Mouse (Mus musculus): ENCODE results near the gene Zfp593.
"Not testable (repeated sequence)": the region's sequence is repeated elsewhere in the genome, so short reads cannot be mapped to it uniquely, and the experiment has no call there.

Gene Zfp593

DNA sequence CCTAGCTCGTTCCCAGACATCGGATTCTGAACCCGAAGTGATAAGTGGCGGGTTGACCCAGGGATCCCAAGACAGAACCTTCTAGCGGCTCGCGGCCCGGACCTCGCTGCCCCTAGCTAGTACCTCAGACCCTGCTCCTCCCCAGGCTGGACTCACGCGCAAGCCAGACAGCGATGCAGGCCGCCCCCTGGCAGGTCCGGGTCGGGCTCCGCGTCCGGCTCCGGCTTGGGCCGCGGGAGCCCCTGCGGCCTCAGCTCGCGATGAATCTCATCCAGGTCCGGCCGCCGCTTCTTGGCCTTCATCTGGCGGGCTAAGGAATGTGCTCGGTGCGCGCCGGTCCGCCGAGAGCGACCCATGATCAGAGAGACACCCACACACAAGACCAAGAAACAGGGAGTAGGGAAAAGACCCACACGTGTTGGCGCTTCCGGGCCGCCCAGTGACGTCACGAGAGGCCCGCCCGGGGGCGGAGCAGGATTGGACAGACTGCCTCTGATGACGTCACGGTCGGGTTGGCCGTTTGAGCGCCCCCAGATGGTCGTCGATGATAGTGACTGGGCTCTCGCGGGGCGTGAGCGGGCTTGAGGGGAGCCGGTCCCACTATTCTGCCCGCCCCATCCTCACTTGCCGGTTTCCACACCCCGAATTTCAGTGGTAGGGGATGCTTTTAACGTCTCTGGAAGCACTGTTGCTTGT lies at the start of gene Zfp593:
TSS of gene Zfp593 (minus strand) at position 445 of the 696 bp plus-strand sequence.
- peak; percentile 88 for DNase-seq (ENCODE audit: low spot score)

DNA sequence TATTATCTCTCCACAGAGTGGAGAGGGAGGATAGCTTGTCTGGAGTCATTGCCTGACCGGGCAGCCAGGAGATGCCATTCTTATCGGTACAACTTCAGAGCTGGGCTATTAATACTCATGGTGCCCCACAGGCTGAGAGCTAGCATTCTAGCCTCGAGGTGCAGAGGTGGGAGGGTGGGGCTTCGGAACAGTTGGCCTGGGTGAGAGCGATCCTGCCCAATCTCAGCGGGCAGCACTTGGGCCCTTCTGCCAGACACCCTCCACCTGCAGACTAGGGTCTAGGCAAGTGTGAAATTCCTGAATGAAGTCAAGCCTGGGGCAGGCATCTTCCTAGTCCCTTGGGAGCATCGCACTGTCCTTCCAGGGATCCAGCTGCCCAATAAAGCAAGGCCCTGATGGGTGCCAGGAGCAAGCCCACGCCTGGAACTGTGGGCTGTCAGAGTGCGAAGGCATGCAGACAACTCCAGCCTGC lies 48.3 kb upstream of the Zfp593 start:
- DNase-seq (ENCODE audit: low spot score) = no peak

- DNase-seq (ENCODE audit: low spot score) = no peak
These were observed 47.8 kb upstream of the Zfp593 start for GRCm38 (mm10) chr4:134293061-134293691.

DNA sequence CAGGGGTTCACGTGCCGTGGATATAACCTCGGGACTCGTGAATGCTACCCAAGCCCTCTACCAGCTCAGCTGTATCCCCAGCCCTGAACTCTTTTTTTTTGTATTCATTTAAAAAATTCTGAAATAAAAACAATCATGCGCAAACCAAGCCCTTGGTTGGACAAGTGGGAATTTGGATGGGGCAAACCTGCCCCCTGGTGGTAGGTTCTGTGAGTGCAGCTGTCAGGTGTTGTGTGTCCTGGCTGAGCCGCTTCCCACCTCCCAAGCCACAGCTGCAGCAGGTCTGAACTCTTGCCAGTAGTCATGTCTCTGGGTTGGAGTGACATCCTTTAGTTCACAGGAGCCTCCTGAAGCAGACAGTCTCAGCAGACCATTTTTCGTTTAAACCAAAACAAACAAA lies 46.7 kb upstream of the Zfp593 start:
- DNase-seq (ENCODE audit: low spot score) = peak; percentile 46

DNA sequence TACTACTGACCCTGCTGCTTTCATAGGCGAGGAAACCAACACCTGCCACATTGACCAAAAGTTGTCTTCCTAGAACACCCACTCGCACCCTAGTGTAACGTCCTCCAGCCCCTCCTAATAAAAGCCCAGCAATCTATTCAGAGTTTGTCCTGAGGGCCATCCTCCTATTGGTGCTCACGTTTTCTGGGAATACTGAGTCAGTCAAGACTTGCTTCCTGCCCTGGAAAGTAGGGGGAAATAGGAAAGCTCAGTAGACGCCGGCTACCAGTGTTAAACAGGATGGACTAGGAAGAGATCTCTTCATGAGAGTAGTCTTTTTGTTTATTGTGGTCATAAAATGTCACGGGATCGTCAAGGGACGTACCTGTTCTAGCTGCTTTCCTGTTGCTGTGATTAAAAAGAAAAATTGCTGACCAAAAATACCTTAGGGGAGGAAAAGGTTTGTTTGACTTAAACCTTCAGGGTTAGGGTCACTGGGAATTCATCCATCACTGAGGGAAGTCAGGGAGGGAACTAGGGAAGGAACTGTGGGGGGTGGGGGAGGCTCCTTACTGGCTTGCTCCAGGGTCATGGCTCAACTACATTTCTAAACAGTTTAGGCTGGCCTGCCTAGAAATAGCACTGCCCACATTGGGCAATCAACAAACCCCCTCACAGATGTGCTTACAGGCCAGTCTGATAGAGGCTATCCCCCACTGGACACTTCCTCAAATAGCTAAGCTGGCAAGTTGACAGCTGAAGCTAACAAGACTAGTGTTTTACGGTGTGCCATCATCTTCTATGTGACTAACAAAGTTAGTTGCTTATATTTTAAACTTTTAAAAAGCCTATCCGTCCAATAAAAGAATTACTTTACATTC lies 43.2 kb upstream of the Zfp593 start:
- no peak for DNase-seq (ENCODE audit: low spot score)

DNA sequence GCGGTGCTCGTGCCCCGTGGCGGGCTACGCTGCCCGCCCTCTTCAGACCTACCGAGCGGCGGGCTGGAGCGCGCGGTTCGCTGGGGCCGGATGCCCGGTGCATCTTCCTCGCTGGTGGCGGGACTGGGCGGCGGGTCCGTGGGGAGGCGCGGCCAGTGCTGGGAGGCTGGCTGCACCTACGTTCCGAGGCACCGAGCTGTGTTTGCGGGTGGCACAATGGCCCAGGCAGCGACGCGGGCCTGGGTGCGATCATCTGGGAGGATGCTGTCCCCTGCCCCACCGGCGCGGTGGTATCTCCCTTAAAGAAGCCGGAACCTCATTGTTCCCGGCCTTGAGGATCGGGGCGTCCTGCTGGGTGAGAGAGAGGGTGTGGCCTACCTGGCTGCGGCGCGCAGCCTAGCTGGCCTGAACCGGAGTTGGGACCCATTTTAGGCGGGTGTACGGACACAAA lies 42.2 kb upstream of the Zfp593 start, which contains the start of gene Pdik1l:
TSS of gene Pdik1l (minus strand) at position 321 of the 451 bp plus-strand sequence.
- DNase-seq (ENCODE audit: low spot score) = peak; percentile 18

DNA sequence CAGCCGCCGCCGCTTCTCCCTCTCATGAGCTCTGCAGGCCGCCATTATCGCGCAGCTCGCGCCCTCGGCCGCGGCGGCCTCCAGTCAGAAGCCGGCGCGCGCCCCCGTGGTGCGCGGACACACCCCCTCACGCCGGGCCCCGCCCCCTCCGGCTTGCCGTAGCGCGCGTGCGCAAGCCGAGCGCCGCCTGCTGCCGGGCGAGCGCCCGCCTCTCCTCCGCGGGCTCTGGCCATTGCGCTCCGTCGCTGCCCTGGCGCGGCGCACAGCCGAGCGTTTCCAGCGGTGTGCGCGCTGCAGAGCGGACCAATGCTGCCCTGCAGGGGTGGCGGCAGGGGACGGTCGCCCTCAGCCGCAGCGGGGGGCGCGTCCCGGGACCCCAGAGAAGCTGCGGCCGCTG lies 41.8 kb upstream of the Zfp593 start:
- DNase-seq (ENCODE audit: low spot score) = peak; percentile 73

DNA sequence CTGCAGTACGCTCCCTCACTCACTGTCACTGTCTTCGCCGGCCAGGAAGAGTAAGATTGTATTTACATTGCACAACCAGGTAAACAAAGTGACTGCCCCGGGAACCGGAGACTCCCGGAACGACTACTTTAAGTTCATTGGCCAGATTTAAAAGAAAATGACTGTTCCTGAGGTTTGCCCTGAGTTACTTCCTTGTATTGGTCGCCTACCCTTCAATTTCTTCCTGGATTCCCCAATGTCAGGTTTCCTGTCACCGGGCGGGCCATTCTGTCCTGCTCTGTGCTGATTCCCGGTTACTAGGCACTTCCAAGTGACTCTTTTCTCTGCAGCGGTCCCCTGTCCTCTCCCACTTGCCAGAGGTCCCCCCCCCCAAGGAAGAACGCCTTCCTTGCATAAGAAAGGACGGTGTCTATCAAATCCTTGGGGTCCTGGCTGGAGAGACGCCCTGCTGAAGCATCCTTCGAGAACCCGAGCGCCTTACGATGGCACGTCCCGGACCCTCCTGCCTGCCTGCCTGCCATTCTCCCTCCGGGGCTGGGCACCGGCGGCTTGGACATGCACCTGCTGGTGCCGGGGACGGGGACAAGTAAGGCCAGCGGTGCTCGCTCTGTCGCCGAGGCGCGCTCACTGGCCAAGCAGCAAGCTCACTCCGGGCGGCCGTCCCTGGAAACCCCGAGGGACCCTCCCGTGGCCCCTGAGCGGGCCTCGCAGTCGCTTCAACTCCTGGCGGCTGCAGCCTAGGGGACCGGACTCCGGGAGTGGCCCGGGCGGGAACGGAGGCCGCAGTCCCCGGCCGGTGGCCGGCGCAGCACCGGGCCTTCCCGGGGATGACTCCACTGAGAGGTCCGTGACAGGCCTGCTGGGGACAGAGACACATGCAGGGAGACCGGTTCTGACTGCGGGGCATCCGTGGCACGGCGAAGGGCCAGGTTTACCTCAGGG lies 41.1 kb upstream of the Zfp593 start:
- DNase-seq (ENCODE audit: low spot score) = no peak

DNA sequence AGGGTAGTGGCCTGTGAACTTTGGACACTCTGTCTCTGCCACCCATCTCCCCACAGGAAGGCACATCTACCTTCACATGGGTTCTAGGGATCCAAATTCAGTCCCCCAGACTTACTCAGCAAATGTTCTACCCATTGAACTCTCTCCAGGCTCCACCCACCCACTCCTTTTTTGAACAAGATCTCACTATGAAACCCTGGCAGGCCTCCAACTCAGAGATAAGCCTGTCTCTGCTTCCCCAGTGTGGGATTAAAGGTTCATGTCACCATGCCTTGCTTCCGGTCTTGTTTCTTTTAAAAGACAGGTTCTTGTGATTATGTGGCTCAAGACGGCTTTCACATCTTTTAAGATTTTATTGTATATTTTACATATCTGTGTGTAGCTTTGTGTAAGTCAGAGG lies 39.5 kb upstream of the Zfp593 start:
- no peak for DNase-seq (ENCODE audit: low spot score)

- no peak for DNase-seq (ENCODE audit: low spot score)
These were observed 28.3 kb upstream of the Zfp593 start for GRCm38 (mm10) chr4:134273417-134274345.

DNA sequence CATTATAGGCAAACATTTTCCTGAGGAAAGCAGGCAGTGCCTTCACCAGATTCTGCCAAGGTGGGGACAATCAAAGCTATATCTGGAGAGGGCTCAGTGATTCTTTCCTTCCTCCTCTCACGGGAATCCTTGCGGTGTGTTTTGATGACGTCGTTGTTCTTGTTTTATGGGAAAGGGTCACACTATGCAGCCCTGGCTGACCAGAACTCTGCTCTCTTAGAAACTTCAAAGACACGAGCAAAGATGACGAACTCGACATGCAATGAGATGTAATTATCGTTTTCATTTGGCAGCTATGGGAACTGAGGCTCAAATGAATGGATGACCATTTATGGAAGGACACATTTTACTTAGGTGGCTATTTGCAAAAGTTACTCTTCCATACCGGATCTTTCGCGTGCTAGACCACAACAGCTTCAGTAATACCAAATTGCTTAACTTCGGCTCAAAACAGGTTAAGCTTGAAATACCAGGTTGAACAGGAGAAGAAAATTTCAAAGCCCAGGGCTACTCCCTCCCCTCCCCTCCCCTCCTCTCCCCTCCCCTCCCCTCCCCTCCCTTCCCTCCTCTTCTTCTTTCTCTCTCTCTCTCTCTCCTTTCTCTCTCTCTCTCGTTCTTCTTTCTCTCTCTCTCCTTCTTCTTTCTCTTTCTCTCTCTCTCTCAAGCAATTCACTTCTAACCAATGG lies 27.5 kb upstream of the Zfp593 start:
- no peak for DNase-seq (ENCODE audit: low spot score)

GRCm38 (mm10) chr4:134271979-134272378 lies 26.6 kb upstream of the Zfp593 start:
- DNase-seq (ENCODE audit: low spot score) = no peak

DNA sequence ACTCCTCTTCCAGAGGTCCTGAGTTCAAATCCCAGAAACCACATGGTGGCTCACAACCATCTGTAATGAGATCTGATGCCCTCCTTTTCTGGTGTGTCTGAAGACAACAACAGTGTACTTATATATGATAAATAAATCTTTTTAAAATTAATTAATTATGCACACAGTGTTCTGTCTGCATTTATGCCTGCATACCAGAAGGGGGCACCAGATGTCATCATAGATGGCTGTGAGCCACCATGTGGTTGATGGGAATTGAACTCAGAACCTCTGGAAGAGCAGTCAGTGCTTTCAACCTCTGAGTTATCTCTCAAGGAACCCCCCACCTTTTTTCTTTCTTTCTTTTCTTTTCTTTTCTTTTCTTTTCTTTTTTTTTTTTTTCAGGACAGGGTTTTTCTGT lies 24.2 kb upstream of the Zfp593 start:
- not testable (repeated sequence) for DNase-seq (ENCODE audit: low spot score)

- DNase-seq (ENCODE audit: low spot score) = no peak
These were observed 22.8 kb upstream of the Zfp593 start for GRCm38 (mm10) chr4:134268102-134268655.

DNA sequence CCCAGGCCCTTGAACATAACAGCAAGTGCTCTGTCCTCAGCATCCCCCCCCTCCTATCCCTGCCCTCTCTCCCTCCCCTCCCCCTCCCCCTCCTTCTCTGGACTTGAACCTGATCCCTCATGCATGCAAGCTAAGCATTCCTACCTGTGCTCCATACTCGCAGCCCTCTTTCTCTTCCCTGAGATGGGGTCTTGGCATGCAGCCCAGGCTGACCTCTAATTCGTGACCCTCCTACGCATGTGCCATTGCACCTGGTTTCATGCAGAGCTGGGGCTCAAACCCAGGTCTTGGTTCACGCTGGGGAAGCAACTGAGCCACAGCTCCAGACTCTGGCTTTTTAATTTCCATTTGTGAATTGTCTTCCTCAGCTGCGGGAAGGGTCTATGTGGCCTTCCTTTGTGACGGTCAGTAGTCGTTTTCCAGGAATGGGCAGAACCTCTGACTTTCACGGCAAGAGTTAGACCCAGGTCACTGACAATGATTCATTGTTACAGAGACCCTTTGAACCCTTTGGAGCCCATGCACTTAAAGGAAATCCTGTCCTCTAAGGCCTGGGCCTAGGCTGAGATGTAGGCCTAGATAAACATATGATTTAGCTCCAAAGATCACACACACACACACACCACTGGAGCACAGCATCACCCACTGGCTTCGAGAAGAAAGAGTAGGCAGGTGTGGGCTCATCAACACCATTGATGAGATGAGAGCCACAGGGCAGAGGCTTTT lies 20.6 kb upstream of the Zfp593 start:
- DNase-seq (ENCODE audit: low spot score) = no peak

DNA sequence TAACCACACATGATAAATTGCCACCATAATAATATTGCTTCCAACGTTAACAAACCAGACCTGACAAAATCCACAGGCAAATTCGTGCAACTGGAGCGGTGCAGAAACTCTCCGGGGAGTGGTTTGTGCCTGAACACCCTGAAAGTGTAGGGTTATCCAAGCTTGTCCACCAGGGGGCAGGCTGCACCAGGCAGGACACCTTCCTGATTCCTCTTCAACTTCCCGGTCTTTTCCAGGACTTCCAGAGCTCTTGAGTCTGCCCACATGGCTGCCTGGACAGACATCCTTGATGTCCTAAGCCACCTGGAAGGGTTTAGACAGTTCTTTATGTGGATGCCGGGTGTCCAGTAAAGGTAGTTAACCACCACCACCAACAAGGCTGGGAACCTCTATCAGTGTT lies 17.8 kb upstream of the Zfp593 start:
- no peak for DNase-seq (ENCODE audit: low spot score)

DNA sequence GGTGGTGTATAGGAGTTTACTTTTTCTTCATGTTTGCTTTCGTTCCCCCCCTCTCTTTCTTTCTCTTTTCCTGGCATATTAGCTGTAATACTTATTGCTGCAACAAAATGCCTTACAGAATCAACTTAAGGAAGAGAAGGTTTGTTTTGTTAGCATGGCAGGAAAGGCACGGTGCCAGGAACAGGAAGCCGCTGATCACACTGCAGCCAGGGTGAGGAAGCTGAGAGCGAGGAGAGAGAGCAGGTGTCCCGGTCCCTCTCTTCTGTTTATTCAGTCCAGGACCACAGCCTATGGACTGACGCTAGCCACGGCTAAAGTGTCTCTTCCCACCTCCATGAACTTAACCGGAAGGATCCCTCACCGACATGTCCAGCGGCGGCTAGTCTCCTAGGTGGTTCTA lies 13.0 kb upstream of the Zfp593 start:
- DNase-seq (ENCODE audit: low spot score) = no peak

DNA sequence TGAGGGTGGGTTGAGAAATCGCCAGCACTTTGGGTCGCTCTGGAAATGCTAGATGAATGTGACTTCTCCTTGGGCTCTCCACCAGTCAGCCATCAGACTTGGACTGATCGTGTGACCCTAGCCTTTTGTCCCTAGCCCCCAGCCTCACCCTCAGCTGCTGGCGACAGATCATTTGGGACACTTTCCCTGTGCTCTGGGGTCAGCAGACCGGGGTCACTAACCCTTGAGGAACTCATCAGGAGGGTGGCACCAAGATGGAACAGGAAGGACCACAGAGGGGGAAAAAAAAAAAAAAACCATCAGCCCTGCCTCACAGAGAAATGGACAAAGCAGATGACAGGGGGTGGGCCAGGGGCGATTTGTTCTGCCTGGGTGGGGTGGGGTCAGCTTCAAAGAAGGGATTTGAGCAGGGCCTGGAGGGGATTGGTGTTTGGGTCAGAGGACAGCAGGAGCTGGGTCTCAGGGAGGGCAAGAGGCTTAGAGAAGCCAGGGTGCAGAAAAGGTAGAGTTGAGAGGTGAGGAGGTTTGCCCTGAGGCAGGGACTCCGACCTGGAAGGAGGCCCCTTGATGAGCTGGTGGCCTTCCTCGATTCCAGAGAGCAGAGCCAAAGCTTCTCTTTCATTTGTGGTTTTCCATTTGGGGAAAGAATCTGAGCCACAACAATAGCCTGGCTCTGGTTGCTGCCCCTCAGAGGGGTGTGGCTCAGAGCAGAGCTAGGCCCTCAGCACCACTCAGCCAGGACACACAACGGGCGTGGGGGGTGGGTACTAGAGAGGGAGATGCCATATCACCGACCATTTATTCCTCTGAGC lies 12.0 kb upstream of the Zfp593 start:
- no peak for DNase-seq (ENCODE audit: low spot score)
